Mouse (Mus musculus) liver, embryonic 14.5 days (tissue): Measurements from ENCODE around the gene Erbb2. TPM values are rescaled to one million over a fixed set of nuclear protein-coding genes. Genes with fewer than 3 reads are reported as not detected.

Source experiments
- ATAC-seq: fragments of 200-750 bp; cut with Nextera tagmentation; 2 replicates; pipeline ENCODE4 v1.8.0; 2017; ENCODE audit warnings: moderate number of reproducible peaks, mild to moderate bottlenecking, moderate library complexity; ENCODE audit not compliant: insufficient read depth
- DNase-seq, 3 experiments: peaks; one replicate each; pipeline ENCODE4 v3.0.0-alpha.2; 2012 to 2013; ENCODE audit warnings: low read depth in 3 of 3, low spot score in 3 of 3
- H3K27ac ChIP-seq: fragments of 300-500 bp; sonication (generic); 2 replicates; pipeline ENCODE4 v1.5.1; 2014; ENCODE audit warnings: moderate library complexity, mild to moderate bottlenecking, control low read depth, inconsistent platforms
- H3K27me3 ChIP-seq: fragments of 300-500 bp; sonication (generic); 2 replicates; pipeline ENCODE4 v1.6.1; 2014; ENCODE audit warnings: mild to moderate bottlenecking, low read length, moderate library complexity; ENCODE audit not compliant: control insufficient read depth, insufficient read depth
- H3K36me3 ChIP-seq: fragments of 300-500 bp; sonication (generic); replicated peaks from 2 replicates; pipeline ENCODE4 v1.6.1; 2014; ENCODE audit warnings: low read depth; ENCODE audit not compliant: control insufficient read depth, insufficient read depth
- H3K4me1 ChIP-seq, 2 experiments: fragments of 200-500 bp in 1 of 2; fragments of 300-500 bp in 1 of 2; sonication (generic) in 1 of 2; replicated peaks; 2 replicates each; pipeline ENCODE4 v1.6.1; 2012 to 2014; ENCODE audit warnings: antibody characterized with exemption in 1 of 2, inconsistent platforms in 1 of 2, low read length in 1 of 2; ENCODE audit not compliant: control insufficient read depth in 2 of 2, insufficient read depth in 2 of 2
- H3K4me2 ChIP-seq: fragments of 300-500 bp; sonication (generic); 2 replicates; pipeline ENCODE4 v1.6.1; 2014; ENCODE audit warnings: low read depth, mild to moderate bottlenecking, control low read depth, moderate library complexity
- H3K4me3 ChIP-seq, 2 experiments: fragments of 200-500 bp in 1 of 2; fragments of 300-500 bp in 1 of 2; sonication (generic) in 1 of 2; 2 replicates each; pipeline ENCODE4 v1.5.1; 2012 to 2014; ENCODE audit warnings: low read depth in 2 of 2, low read length in 2 of 2, mild to moderate bottlenecking in 2 of 2, control low read depth in 1 of 2, inconsistent platforms in 1 of 2, moderate library complexity in 1 of 2; ENCODE audit not compliant: insufficient read depth in 1 of 2
- H3K9ac ChIP-seq: fragments of 300-500 bp; sonication (generic); replicated peaks from 2 replicates; pipeline ENCODE4 v1.6.1; 2014; ENCODE audit warnings: mild to moderate bottlenecking, control low read depth, moderate library complexity
- H3K9me3 ChIP-seq: fragments of 300-500 bp; sonication (generic); 2 replicates; pipeline ENCODE4 v1.6.1; 2016; ENCODE audit warnings: low read length, mixed read lengths; ENCODE audit not compliant: control insufficient read depth
- CTCF ChIP-seq: IDR thresholded peaks from 2 replicates; pipeline ENCODE4 v1.5.1; 2016; ENCODE audit warnings: antibody characterized with exemption, low read depth, control low read depth
- EP300 ChIP-seq: IDR thresholded peaks from 2 replicates; pipeline ENCODE4 v1.6.1; 2016; ENCODE audit warnings: antibody characterized with exemption, low read depth
- WGBS: fragments of 180-500 bp; shearing (Covaris S2); extraction: QIAGEN DNeasy Blood & Tissue Kit; methylation state at CpG from one replicate; pipeline ENCODE4 v1.1.7; 2014; ENCODE audit not compliant: insufficient replicate concordance; 5-methylcytosine and 5-hydroxymethylcytosine counted together
- polyA plus RNA-seq, 2 experiments: library from polyadenylated mRNA; depleted of rRNA in 1 of 2; stranded (reverse) in 1 of 2; unstranded in 1 of 2; fragments of >200 nt; fragmentation: Nextera tagmentation in 1 of 2; extraction: Ambion mirVana in 1 of 2; gene quantifications; 2 replicates each; pipeline versions ENCODE4 v1.2.1 to v1.2.3; 2012 to 2014

The Erbb2 gene
- polyA plus RNA-seq, 2 experiments, result 1.1 to 1.6 TPM

DNA sequence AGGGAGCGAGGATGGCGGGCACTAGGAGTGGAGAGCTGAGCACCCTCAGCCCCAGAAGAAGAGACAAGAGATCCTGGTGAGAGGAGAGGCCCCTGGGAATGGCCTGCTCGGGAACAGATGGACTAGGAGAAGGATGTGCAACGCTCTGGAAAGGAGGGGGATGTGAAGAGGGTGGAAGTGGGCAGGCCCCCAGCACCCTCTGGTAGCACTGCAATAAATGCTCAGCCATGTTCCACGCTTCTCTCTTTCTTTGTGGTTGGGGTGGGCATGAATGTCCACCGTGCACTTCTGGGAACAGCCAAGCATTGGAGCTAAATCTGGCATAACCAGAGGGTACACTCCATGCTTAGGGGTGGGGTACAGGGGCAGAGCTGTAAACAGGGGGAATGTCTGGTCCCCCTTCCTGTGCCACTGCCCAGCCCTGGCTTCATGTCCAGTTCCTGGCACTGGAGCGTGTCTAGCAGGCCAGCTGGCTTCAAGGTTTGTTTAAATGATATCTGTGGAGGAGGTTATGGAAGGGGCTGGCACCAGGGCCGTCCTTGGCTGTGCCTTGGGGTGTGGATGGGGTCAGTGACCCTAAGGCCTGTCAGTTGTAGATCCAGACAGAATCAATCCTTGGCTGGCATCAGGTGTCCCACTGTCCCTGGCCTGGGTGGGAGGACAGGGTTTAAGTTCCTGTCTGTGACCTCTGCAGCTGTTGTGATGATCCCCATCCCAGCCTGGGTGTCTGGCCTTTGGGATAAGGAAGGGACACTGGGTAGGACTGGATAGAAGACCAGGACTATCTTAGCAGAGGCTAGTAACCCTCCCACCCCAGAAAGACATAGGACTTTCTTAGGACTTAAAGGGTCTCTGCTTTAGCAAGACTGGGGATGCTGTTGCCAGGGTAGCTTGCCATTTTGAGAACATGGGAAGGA lies 27.3 kb upstream of the Erbb2 start:
- Histone ChIP-seq H3K27ac (no peak overlapping the region), H3K9ac (no peak overlapping the region), H3K36me3 (no peaks in the 10 kb centered on the region), H3K4me3 (no peak overlapping the region), H3K27me3 (peaks cover 19% of the 10 kb centered on the region), H3K9me3 (no peaks in the 10 kb centered on the region), H3K4me2 (no peak overlapping the region), H3K4me1 (no peaks in the 10 kb centered on the region)
- no peak for ATAC-seq
- no peak for TF ChIP-seq EP300
- no peak for TF ChIP-seq CTCF
- DNase-seq, result no peak
- WGBS, result 45% methylated on average over 8 of the region's 8 CpGs

DNA sequence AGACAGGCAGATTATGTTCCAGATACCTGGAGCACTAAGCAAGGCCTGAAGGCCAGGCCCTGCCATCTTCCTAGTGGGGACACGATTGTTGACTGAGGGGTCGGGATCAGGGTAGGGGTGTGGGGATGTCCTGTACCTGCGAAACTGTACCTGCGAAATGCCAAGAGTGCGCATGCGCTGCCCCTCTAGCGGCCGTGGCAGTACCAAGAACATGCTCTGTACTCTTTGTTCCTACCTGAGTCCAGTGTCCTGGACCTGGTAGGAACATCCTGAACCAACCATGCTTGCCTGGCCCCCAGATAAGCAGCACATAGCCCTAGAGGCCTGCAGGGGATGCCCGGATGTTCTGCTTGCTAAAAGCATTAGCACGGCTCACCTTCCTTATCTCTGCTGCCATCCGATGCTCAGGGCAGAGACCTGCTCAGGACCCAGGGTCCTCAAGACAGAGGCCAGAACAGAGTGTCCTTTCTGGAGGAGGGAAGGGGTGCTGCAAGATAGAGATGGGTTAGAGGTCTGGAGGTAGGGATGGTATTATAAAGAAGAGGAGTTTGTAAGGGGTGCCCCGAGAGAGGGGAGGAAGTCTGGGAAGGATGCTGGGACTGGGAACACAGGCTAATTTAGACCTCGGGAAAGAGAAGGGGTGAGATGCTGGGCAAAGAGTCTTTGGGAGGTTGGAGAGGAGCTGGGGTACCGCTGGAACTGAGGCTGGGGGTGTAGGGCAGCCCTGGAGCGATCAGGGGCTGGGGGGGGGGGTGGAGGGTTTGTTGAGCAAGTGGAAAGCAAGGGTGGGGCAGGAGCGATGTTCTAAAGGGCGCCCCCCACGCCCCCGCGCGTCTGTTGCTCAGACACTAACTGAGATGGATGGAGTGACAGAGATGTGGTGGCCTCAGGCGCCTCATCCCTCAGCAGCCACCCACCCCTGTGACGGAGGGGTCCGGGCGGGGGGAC lies 26.4 kb upstream of the Erbb2 start, which contains the start of gene Pnmt:
TSS of gene Pnmt (plus strand) at position 813 of the 948 bp plus-strand sequence.
- Histone ChIP-seq H3K4me1 (no peaks in the 10 kb centered on the region), H3K9ac (no peak within 1 kb of the TSS), H3K4me2 (no peak within 1 kb of the TSS), H3K27me3 (peaks cover 19% of the 10 kb centered on the region), H3K27ac (no peak within 1 kb of the TSS), H3K9me3 (no peaks in the 10 kb centered on the region), H3K4me3 (no peak within 1 kb of the TSS), H3K36me3 (no peaks in the 10 kb centered on the region)
- no peak for TF ChIP-seq EP300
- no peak for TF ChIP-seq CTCF
- no peak for ATAC-seq
- no peak for DNase-seq
- whole genome bisulfite sequencing, result 40% methylated on average over 25 of the region's 25 CpGs

DNA sequence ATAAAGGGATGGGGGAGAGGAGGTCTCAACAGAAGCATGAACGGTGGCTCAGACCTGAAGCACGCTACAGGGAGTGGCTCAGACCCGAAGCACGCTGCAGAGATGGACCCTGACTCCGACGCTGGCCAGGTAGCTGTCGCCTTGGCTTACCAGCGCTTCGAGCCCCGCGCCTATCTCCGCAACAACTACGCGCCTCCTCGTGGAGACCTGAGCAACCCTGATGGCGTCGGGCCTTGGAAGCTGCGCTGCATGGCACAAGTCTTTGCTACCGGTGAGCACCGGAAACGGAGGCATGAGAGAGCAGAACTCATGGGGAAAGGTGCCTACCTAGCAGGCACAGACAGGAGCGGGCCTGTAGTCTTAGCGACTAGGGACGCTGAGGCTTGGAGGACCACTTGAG lies 25.7 kb upstream of the Erbb2 start:
- Histone ChIP-seq H3K27ac (no peak overlapping the region), H3K4me3 (no peak overlapping the region), H3K4me1 (no peaks in the 10 kb centered on the region), H3K4me2 (no peak overlapping the region), H3K36me3 (no peaks in the 10 kb centered on the region), H3K27me3 (peaks cover 19% of the 10 kb centered on the region), H3K9me3 (no peaks in the 10 kb centered on the region), H3K9ac (no peak overlapping the region)
- TF ChIP-seq EP300, result no peak
- TF ChIP-seq CTCF, result no peak
- WGBS, result 11% methylated on average over 24 of the region's 24 CpGs
- ATAC-seq (no peak), DNase-seq (no peak)

DNA sequence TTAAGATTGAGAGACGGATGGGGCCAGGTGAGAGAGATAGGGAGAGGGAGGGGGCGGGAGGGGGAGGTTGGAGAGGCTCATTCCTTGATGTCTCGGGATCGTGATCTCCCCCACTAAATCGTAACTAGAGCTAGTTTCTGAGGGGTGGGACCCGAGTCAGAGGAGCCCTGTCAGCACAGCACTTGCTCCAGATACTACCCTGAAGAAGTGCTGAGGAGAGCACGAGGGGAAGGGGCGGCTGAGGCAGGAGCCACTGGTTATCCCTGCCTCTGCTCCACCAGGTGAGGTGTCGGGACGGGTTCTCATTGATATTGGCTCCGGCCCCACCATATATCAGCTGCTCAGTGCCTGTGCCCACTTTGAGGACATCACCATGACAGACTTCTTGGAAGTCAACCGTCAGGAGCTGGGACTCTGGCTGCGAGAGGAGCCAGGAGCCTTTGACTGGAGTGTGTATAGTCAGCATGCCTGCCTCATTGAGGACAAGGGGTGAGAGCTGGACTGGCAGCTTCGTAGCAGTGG lies 25.2 kb upstream of the Erbb2 start:
- H3K4me1 ChIP-seq, result peaks cover 0 to 3% of the 10 kb centered on the region in 2 experiments; a peak in 1 of 4 replicates
- DNase-seq, result no peak
- H3K9ac ChIP-seq, result no peak overlapping the region
- TF ChIP-seq CTCF (no peak), EP300 (no peak)
- H3K4me3 ChIP-seq, result no peak overlapping the region
- no peaks in the 10 kb centered on the region for H3K36me3 ChIP-seq
- no peak for ATAC-seq
- no peak overlapping the region for H3K27ac ChIP-seq
- 47% methylated on average over 14 of the region's 14 CpGs for WGBS
- no peaks in the 10 kb centered on the region for H3K9me3 ChIP-seq
- H3K4me2 ChIP-seq, result no peak overlapping the region
- peaks cover 19% of the 10 kb centered on the region for H3K27me3 ChIP-seq
